Mouse (Mus musculus): ENCODE measurements around the gene Msrb1. TPM values are rescaled to one million over a fixed set of nuclear protein-coding genes. Genes with fewer than 3 reads are reported as not detected.

Msrb1 gene
- polyA plus RNA-seq, 1 experiment from 2014 or later, result 33.8 TPM

GRCm38 (mm10) chr17:24699473-24699872, 37.0 kb upstream of the Msrb1 start:
- H3K4me3 ChIP-seq (ENCODE audit: low read length), result no peak overlapping the region
- H3K9me3 ChIP-seq (ENCODE audit: low read length), result no peaks in the 10 kb centered on the region
- no peak for ATAC-seq (ENCODE audit: low FRiP score, low TSS enrichment)
- WGBS, result 79% methylated on average over 2 of the region's 2 CpGs
- H3K36me3 ChIP-seq (ENCODE audit: insufficient read depth, low read length), result peaks cover 34% of the 10 kb centered on the region
- H3K27ac ChIP-seq (ENCODE audit: low read length), result no peak overlapping the region
- H3K9ac ChIP-seq (replicated peaks; ENCODE audit: low read length), result no peak overlapping the region
- no peaks in the 10 kb centered on the region for H3K27me3 ChIP-seq (ENCODE audit: insufficient read depth, low read length)
- H3K4me2 ChIP-seq (replicated peaks; ENCODE audit: low read depth, low read length), result no peak overlapping the region
- peaks cover 21% of the 10 kb centered on the region for H3K4me1 ChIP-seq (ENCODE audit: insufficient read depth, low read length)

GRCm38 (mm10) chr17:24701251-24701650, 35.2 kb upstream of the Msrb1 start:
- peaks cover 42% of the 10 kb centered on the region for H3K36me3 ChIP-seq (ENCODE audit: insufficient read depth, low read length)
- 93% methylated on average over 9 of the region's 9 CpGs for WGBS
- ATAC-seq (ENCODE audit: low FRiP score, low TSS enrichment), result no peak

GRCm38 (mm10) chr17:24705821-24706220, 30.6 kb upstream of the Msrb1 start:
- Histone ChIP-seq H3K4me3 (ENCODE audit: low read length) (no peak overlapping the region), H3K4me2 (replicated peaks; ENCODE audit: low read depth, low read length) (no peak overlapping the region), H3K27me3 (ENCODE audit: insufficient read depth, low read length) (no peaks in the 10 kb centered on the region), H3K9ac (replicated peaks; ENCODE audit: low read length) (no peak overlapping the region), H3K36me3 (ENCODE audit: insufficient read depth, low read length) (peaks cover 37% of the 10 kb centered on the region), H3K9me3 (ENCODE audit: low read length) (no peaks in the 10 kb centered on the region), H3K4me1 (ENCODE audit: insufficient read depth, low read length) (peaks cover 9% of the 10 kb centered on the region), H3K27ac (ENCODE audit: low read length) (no peak overlapping the region)
- 93% methylated on average over 3 of the region's 3 CpGs for WGBS
- no peak for ATAC-seq (ENCODE audit: low FRiP score, low TSS enrichment)

More at GRCm38 (mm10) chr17:24701251-24701650, 35.2 kb upstream of the Msrb1 start:
- H3K4me1 ChIP-seq (ENCODE audit: insufficient read depth, low read length), result peaks cover 16% of the 10 kb centered on the region
- H3K27ac ChIP-seq (ENCODE audit: low read length), result no peak overlapping the region
- H3K4me2 ChIP-seq (replicated peaks; ENCODE audit: low read depth, low read length), result no peak overlapping the region
- H3K4me3 ChIP-seq (ENCODE audit: low read length), result no peak overlapping the region
- no peak overlapping the region for H3K9ac ChIP-seq (replicated peaks; ENCODE audit: low read length)
- no peaks in the 10 kb centered on the region for H3K27me3 ChIP-seq (ENCODE audit: insufficient read depth, low read length)
- no peaks in the 10 kb centered on the region for H3K9me3 ChIP-seq (ENCODE audit: low read length)

- H3K27me3 ChIP-seq (ENCODE audit: insufficient read depth, low read length), result no peaks in the 10 kb centered on the region
- peaks cover 9% of the 10 kb centered on the region for H3K4me1 ChIP-seq (ENCODE audit: insufficient read depth, low read length)
- 3% methylated on average over 32 of the region's 32 CpGs for WGBS
- peak; percentile 89 for ATAC-seq (ENCODE audit: low FRiP score, low TSS enrichment)
- H3K36me3 ChIP-seq (ENCODE audit: insufficient read depth, low read length), result peaks cover 24% of the 10 kb centered on the region
- H3K4me3 ChIP-seq (ENCODE audit: low read length), result peak within 1 kb of the TSS; percentile 90
- H3K9ac ChIP-seq (replicated peaks; ENCODE audit: low read length), result peak within 1 kb of the TSS; percentile 88
- H3K9me3 ChIP-seq (ENCODE audit: low read length), result no peaks in the 10 kb centered on the region
- peak within 1 kb of the TSS; percentile 84 for H3K27ac ChIP-seq (ENCODE audit: low read length)
- H3K4me2 ChIP-seq (replicated peaks; ENCODE audit: low read depth, low read length), result peak within 1 kb of the TSS; percentile 81
These were observed 29.3 kb upstream of the Msrb1 start, which contains the start of gene Tbl3 for GRCm38 (mm10) chr17:24706982-24707800. Gene Tbl3, minus strand, starts transcription at chr17:24707660.

GRCm38 (mm10) chr17:24707801-24708425, 28.5 kb upstream of the Msrb1 start:
- Histone ChIP-seq H3K27ac (ENCODE audit: low read length) (peak overlapping the region; percentile 84), H3K4me1 (ENCODE audit: insufficient read depth, low read length) (peaks cover 9% of the 10 kb centered on the region), H3K9me3 (ENCODE audit: low read length) (no peaks in the 10 kb centered on the region), H3K4me2 (replicated peaks; ENCODE audit: low read depth, low read length) (peak overlapping the region; percentile 81), H3K36me3 (ENCODE audit: insufficient read depth, low read length) (peaks cover 19% of the 10 kb centered on the region), H3K4me3 (ENCODE audit: low read length) (peak overlapping the region; percentile 90), H3K9ac (replicated peaks; ENCODE audit: low read length) (peak overlapping the region; percentile 88), H3K27me3 (ENCODE audit: insufficient read depth, low read length) (no peaks in the 10 kb centered on the region)
- WGBS, result 3% methylated on average over 24 of the region's 24 CpGs
- ATAC-seq (ENCODE audit: low FRiP score, low TSS enrichment), result 0 out of 2 replicates have a peak, but pooled peaks have one; percentile 55

- H3K9ac ChIP-seq (replicated peaks; ENCODE audit: low read length), result no peak overlapping the region
- peaks cover 16% of the 10 kb centered on the region for H3K36me3 ChIP-seq (ENCODE audit: insufficient read depth, low read length)
- ATAC-seq (ENCODE audit: low FRiP score, low TSS enrichment), result no peak
- no peak overlapping the region for H3K27ac ChIP-seq (ENCODE audit: low read length)
- peaks cover 9% of the 10 kb centered on the region for H3K4me1 ChIP-seq (ENCODE audit: insufficient read depth, low read length)
- WGBS, result 35% methylated on average over 2 of the region's 2 CpGs
- no peak overlapping the region; the same call in 1 of the 2 replicates for H3K4me3 ChIP-seq (ENCODE audit: low read length)
- H3K27me3 ChIP-seq (ENCODE audit: insufficient read depth, low read length), result no peaks in the 10 kb centered on the region
- no peaks in the 10 kb centered on the region for H3K9me3 ChIP-seq (ENCODE audit: low read length)
- no peak overlapping the region for H3K4me2 ChIP-seq (replicated peaks; ENCODE audit: low read depth, low read length)
These were observed 27.8 kb upstream of the Msrb1 start for GRCm38 (mm10) chr17:24708646-24709045.

- peak overlapping the region; percentile 76 for H3K27ac ChIP-seq (ENCODE audit: low read length)
- 0 out of 2 replicates have a peak overlapping the region, but pooled peaks have one; percentile 41 for H3K9ac ChIP-seq (replicated peaks; ENCODE audit: low read length)
- no peak overlapping the region for H3K4me2 ChIP-seq (replicated peaks; ENCODE audit: low read depth, low read length)
- 40% methylated on average over 6 of the region's 6 CpGs for WGBS
- no peaks in the 10 kb centered on the region for H3K9me3 ChIP-seq (ENCODE audit: low read length)
- no peak overlapping the region for H3K4me3 ChIP-seq (ENCODE audit: low read length)
- peaks cover 17% of the 10 kb centered on the region for H3K4me1 ChIP-seq (ENCODE audit: insufficient read depth, low read length)
- peaks cover 3% of the 10 kb centered on the region; the same call in 1 of the 2 replicates for H3K36me3 ChIP-seq (ENCODE audit: insufficient read depth, low read length)
- H3K27me3 ChIP-seq (ENCODE audit: insufficient read depth, low read length), result no peaks in the 10 kb centered on the region
- ATAC-seq (ENCODE audit: low FRiP score, low TSS enrichment), result no peak
These were observed 20.9 kb upstream of the Msrb1 start for GRCm38 (mm10) chr17:24715556-24715955.

GRCm38 (mm10) chr17:24716166-24716682, 20.2 kb upstream of the Msrb1 start:
- peak overlapping the region; percentile 76 for H3K27ac ChIP-seq (ENCODE audit: low read length)
- WGBS, result 89% methylated on average over 15 of the region's 15 CpGs
- no peak for ATAC-seq (ENCODE audit: low FRiP score, low TSS enrichment)
- no peak overlapping the region for H3K4me2 ChIP-seq (replicated peaks; ENCODE audit: low read depth, low read length)
- no peak overlapping the region for H3K4me3 ChIP-seq (ENCODE audit: low read length)
- H3K9ac ChIP-seq (replicated peaks; ENCODE audit: low read length), result 0 out of 2 replicates have a peak overlapping the region, but pooled peaks have one; percentile 41
- peaks cover 5% of the 10 kb centered on the region; the same call in 1 of the 2 replicates for H3K36me3 ChIP-seq (ENCODE audit: insufficient read depth, low read length)
- no peaks in the 10 kb centered on the region for H3K27me3 ChIP-seq (ENCODE audit: insufficient read depth, low read length)
- H3K4me1 ChIP-seq (ENCODE audit: insufficient read depth, low read length), result peaks cover 19% of the 10 kb centered on the region
- H3K9me3 ChIP-seq (ENCODE audit: low read length), result no peaks in the 10 kb centered on the region

GRCm38 (mm10) chr17:24717943-24718342, 18.5 kb upstream of the Msrb1 start, which contains the start of the genes Rnf151 and Rps2:
Gene Rnf151, minus strand, starts transcription at chr17:24718063.
Gene Rps2, plus strand, starts transcription at chr17:24718116.
- peaks cover 36% of the 10 kb centered on the region for H3K4me1 ChIP-seq (ENCODE audit: insufficient read depth, low read length)

More at GRCm38 (mm10) chr17:24717943-24718342, 18.5 kb upstream of the Msrb1 start, which contains the start of the genes Rnf151 and Rps2:
- no peak for ATAC-seq (ENCODE audit: low FRiP score, low TSS enrichment)
- H3K36me3 ChIP-seq (ENCODE audit: insufficient read depth, low read length), result peaks cover 20% of the 10 kb centered on the region
- WGBS, result 91% methylated on average over 4 of the region's 4 CpGs
- H3K9ac ChIP-seq (replicated peaks; ENCODE audit: low read length), result peak within 1 kb of the TSS; percentile 92
- H3K4me3 ChIP-seq (ENCODE audit: low read length), result peak within 1 kb of the TSS; percentile 96
- no peaks in the 10 kb centered on the region for H3K9me3 ChIP-seq (ENCODE audit: low read length)
- peak within 1 kb of the TSS; percentile 59 for H3K4me2 ChIP-seq (replicated peaks; ENCODE audit: low read depth, low read length)
- no peaks in the 10 kb centered on the region for H3K27me3 ChIP-seq (ENCODE audit: insufficient read depth, low read length)
- H3K27ac ChIP-seq (ENCODE audit: low read length), result no peak within 1 kb of the TSS

Measured in kidney, embryonic 16.5 days (tissue).